Mouse (Mus musculus) bone marrow, adult 2 months (tissue): ENCODE measurements around the gene Adra2b.

ENCODE experiments used
- CTCF ChIP-seq: fragments of 200-500 bp; IDR thresholded peaks from 2 replicates; pipeline ENCODE4 v1.5.1; 2011; ENCODE audit warnings: low read length, control low read depth; ENCODE audit not compliant: control insufficient read depth, insufficient read depth
- POLR2A ChIP-seq: fragments of 200-500 bp; IDR thresholded peaks from 2 replicates; pipeline ENCODE4 v1.6.1; 2011; ENCODE audit warnings: low read depth, mild to moderate bottlenecking, control low read depth, low read length, borderline replicate concordance; ENCODE audit not compliant: control insufficient read depth

- no peak for TF ChIP-seq POLR2A
- TF ChIP-seq CTCF: peak; percentile 91
Observed at GRCm38 (mm10) chr2:127341159-127341558, 21.8 kb upstream of the Adra2b start.
